Mouse (Mus musculus) lung, postnatal 36 days (tissue): ENCODE data around the gene Tjp3.
"Not testable (repeated sequence)": the region's sequence is repeated elsewhere in the genome, so short reads cannot be mapped to it uniquely, and the experiment has no call there.

Experiments used
- DNase-seq: peaks from one replicate; pipeline ENCODE4 v3.0.0; 2022; ENCODE audit warnings: mixed read lengths

The Tjp3 gene

DNA sequence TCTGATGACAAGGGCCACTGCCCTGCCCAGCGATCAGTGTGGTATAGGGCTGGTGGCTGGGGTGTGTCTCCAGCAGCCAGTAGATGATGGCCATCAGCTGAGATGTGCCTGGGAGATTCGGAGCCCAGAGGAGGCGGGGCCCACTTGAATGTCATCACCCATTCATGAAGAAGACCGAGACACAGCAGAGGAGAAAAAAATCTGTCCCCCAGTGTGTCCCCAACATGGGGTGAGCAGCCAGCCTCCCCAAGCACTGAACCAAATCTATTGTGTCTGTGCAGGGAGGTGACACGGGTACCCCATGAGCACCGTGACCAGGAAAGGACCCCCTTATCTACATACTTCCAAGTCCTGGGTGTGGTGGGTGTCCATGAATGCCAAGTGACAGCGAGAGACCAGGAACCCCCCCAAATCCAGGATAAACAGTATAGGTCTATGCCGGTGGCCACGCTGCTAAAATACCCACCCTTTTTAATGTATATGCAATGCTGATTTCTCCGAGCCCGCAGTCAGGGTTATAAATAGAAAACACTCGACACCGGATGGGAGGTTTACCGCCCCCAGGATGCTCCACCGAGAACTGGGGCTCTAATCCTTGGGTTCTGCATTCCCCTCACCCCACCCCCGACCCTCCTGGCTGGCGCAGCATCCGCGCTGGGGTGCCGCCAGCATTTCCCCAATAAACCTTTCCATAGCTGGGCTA is 61.5 kb downstream of the Tjp3 start:
- DNase-seq: no peak

DNA sequence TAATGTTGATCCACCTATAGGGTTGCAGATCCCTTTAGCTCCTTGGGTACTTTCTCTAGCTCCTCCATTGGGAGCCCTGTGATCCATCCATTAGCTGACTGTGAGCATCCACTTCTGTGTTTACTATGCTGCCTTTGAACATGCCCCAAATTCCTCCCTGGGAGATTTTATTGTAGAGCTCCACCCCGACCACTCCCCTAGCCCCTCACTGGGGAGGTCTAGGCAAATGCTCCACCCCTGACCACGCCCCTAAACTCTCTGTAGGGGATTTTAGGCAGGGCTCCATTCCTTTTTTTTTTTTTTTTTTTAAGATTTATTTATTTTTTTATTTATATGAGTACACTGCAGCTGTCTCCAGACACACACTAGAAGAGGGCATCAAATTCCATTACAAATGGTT is 67.7 kb downstream of the Tjp3 start:
- DNase-seq: not testable (repeated sequence)
